Mouse (Mus musculus) lung, postnatal 0 days (tissue): ENCODE data around the gene Btg1.

Source experiments
- CTCF ChIP-seq: IDR thresholded peaks from 2 replicates; pipeline ENCODE4 v1.5.1; 2016; ENCODE audit warnings: antibody characterized with exemption, mild to moderate bottlenecking
- EP300 ChIP-seq: IDR thresholded peaks from 2 replicates; pipeline ENCODE4 v1.6.1; 2016; ENCODE audit warnings: antibody characterized with exemption, mild to moderate bottlenecking, control low read depth

DNA sequence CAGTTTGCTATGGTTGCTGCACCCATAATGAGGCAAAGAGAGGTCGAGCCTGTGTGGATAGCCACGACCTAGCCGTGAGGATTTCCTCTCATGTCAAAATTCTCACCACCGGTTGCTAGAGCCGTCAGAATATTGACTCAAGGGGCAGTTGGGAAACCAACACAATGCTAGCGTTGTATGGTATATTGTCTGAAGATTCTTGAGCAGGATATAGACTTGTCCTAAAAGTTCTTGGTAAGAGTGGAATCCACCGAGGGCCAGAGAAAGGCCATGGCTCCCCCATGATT, 12.1 kb downstream of the Btg1 start:
- TF ChIP-seq CTCF (no peak), EP300 (no peak)
